Mouse (Mus musculus): ENCODE measurements around the gene Nol3.
"Not testable (repeated sequence)": the region's sequence is repeated elsewhere in the genome, so short reads cannot be mapped to it uniquely, and the experiment has no call there.

Gene Nol3

DNA sequence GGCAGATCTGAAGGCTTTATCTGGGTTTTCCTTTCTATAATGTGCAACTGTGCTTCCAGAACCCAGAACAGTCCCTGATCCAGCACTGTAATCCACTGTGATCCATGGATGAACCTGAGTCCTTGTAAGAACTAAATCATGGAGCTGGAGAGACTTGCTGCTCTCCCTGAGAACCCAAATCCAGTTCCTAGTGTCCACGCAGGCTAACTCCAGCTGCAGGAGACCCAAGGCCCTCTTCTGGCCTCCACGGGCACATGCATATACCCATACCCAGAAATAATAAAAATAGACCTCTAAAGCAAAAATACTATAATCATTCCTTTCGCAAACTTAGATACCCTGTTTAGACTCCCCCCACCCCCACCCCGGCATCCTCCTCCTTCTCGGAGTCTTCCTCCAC lies 12.3 kb downstream of the Nol3 start:
- in situ Hi-C loops (cut with MboI, MseI), result no loop called here

- in situ Hi-C loops (cut with MboI, MseI), result no loop called here
Measured at GRCm38 (mm10) chr8:105288958-105289732, 13.2 kb downstream of the Nol3 start.

- in situ Hi-C loops (cut with MboI, MseI), result no loop called here
Measured at GRCm38 (mm10) chr8:105289805-105290460, 14.0 kb downstream of the Nol3 start, which contains the start of gene 4931428F04Rik. TSS of gene 4931428F04Rik (minus strand) at chr8:105289864.

- in situ Hi-C loops (cut with MboI, MseI), result no loop called here
Measured at GRCm38 (mm10) chr8:105290554-105291314, 14.8 kb downstream of the Nol3 start.

DNA sequence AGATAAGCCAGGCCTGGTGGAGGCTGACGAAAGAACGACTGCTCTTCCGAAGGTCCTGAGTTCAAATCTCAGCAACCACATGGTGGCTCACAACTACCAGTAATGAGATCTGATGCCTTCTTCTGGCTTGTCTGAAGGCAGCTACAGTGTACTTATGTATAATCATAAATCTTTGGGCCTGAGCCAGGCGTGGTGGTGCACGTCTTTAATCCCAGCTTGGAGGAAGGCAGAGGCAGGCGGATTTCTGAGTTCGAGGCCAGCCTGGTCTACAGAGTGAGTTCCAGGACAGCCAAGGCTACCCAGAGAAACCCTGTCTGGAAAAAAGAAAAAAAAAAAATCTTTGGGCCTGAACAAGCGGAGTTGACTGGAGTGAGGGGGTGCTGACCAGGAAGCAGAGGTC lies 15.4 kb downstream of the Nol3 start:
- in situ Hi-C loops (cut with MboI, MseI), result not testable (repeated sequence)

- in situ Hi-C loops (cut with MboI, MseI), result not testable (repeated sequence)
Measured at GRCm38 (mm10) chr8:105291802-105292201, 15.9 kb downstream of the Nol3 start.

GRCm38 (mm10) chr8:105292471-105292870 lies 16.5 kb downstream of the Nol3 start:
- in situ Hi-C loops (cut with MboI, MseI), result no loop called here

DNA sequence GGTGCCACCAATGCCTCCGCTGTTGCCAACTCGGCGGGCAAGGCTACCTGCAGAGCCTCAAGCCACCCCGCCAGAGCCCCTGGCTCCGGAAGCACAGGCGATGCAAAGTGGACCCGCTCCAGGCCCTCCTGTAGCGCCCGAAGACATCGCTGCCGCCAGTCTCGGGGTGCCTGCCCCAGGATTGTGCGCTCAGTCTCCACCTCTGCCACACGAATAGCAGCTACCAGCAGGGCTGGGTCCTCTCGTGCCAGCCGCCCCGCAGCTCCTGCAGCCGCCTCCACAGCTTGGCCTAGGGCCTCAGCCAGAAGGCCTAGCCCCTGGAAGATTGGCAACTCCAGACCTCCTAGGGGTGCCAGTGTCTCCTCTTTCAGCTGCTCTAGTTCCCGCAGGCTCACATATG lies 17.5 kb downstream of the Nol3 start:
- in situ Hi-C loops (cut with MboI, MseI), result no loop called here

GRCm38 (mm10) chr8:105294776-105295175 lies 18.8 kb downstream of the Nol3 start:
- in situ Hi-C loops (cut with MboI, MseI), result no loop called here

DNA sequence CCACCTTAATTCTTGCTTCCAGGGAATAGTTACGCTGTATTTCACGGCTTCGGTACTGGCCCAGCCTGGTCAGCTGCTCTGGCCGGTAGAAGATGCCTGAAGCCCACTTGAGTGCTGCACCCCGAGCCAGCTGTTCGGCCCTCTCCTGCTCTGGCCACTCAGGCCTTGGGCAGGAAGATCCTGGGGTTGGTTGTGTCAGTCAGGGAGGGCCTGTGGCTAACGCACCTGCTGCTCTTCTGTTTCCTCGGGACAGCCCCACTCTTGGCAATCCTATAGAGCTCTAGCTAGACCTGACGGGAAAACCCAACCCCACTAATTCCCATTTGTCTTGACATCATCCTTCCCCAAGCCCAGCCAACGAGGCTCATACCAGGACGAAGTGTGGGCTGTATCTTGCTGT lies 19.3 kb downstream of the Nol3 start:
- in situ Hi-C loops (cut with MboI, MseI), result no loop called here

DNA sequence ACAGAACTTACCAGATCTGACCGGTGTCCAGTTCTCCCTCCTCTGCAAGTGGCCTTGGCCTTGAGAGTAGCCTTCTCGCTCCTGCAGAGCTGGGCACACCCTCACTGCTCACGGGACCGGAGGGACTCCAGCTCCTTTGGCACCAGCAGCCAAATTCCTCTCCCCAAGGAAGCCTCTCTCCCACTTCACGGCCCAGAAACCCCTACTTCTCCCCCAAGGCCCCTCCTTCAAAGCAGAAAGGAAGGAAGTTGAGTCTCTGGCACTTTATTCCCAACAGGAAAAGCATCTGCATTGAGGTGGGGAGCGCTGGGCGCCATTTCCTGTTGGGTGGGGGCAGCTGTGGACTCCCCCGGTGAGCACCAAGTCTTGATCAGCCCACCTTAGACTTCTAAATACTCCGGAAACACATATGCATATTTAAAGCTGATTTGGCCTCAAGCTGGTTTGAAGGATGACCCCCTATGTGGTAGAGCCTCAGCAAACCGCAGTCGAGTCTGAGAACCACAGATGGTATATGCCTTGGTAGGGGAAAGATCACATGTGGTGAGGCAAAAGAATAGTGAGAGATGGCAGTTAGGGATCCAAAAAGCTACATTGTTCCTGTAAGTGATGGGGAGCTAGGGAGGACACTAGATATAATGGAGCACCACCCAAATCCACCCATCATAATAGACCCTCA lies 20.1 kb downstream of the Nol3 start, which contains the start of gene Exoc3l:
Exoc3l (minus strand) TSS at position 207 of the 679 bp plus-strand sequence.
- in situ Hi-C loops (cut with MboI, MseI), result no loop called here

- in situ Hi-C loops (cut with MboI, MseI), result no loop called here
Measured at GRCm38 (mm10) chr8:105297511-105298192, 21.7 kb downstream of the Nol3 start, which contains the start of gene E2f4. TSS of gene E2f4 (plus strand) at chr8:105297663.

DNA sequence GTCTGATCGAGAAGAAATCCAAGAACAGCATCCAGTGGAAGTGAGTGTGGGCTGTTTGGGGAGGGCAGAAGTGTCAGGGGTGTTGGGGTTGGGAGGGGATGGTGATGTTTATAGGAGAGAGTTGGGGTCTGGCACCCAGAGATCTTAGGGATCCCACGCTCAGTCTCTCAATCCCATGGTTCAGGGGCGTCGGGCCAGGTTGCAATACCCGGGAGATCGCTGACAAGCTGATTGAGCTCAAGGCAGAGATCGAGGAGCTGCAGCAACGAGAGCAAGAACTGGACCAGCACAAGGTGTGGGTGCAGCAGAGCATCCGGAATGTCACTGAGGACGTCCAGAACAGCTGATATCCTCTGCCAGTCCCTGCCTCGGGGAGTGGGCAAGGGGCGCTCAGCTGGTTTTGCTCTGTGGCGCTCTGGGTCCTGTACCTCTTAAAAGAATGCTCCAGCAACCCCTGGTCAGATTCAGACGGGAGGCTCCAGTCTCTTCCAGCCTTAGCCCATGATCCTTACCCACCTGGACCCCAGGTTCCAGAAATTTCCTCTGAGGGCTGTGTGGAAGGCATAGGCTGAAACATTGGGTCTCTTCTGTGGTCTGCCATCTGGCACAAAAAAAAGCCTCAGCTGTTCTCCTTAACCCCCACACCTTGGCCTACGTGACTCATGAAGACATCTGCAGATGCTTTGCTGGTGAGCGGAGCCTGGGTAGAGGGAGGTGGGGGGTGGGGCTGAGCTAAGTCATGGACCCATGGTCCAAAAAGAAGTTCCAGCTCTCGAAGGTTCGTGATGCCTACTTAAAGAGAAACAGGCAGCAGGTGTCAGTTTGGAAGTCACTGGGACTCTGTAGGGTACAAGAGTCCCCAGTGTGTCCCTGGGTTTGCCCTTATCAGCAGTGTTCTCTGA lies 22.7 kb downstream of the Nol3 start:
- in situ Hi-C loops (cut with MboI, MseI), result no loop called here

DNA sequence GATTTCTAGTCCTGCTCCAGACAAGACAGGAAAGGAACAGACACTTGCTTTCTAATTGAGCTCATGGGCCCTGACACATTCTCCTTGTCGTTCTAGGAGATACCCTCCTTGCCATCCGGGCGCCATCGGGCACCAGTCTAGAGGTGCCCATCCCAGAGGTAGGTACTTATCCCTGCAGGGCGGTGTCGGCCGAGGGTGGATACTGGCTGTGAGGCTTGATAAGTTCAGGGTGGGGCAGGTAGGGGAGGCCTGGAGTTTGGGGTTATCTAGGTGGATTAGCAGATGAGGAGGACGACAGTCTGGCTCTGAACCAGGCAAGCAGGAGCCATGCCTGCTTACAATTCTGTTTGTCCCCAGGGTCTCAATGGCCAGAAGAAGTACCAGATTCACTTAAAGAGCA lies 24.0 kb downstream of the Nol3 start:
- in situ Hi-C loops (cut with MboI, MseI), result no loop called here

DNA sequence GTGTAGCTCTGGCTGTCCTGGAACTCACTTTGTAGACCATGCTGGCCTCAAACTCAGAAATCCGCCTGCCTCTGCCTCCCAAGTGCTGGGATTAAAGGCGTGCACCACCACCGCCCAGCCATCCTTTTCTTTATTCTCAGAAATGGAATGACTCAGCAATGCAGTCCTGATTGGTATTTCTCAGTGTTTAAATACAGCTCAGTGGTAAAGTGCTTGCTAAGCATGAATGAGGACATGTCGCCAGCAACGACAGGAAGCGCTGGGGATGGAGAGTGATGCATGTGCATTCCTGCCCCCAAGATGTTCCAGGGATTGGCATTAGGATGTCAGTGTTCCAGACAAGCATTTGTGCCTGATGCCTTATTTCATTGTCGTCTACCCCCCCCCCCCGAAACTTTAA lies 27.5 kb downstream of the Nol3 start:
- in situ Hi-C loops (cut with MboI, MseI), result no loop called here

DNA sequence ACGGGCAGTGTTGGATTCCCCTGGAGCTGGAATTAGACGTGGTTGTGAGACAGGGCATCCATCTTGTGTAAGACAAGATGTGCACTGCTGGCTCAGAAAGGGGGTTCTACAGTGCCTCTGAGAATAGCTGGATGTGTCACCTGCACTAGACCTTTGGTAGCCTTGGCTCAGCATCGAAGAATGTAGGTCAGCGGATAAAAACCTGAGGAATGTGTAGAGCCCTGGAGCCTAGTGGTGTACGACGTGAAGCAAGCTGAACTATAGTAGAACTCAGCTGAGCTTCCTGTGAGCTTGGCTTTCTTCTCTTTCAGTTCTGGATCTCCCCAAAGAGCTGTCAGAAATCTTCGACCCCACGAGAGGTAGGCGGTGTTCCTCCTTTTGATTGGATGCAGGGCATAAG lies 27.9 kb downstream of the Nol3 start:
- in situ Hi-C loops (cut with MboI, MseI), result no loop called here

GRCm38 (mm10) chr8:105304325-105305210 lies 28.6 kb downstream of the Nol3 start:
- in situ Hi-C loops (cut with MboI, MseI), result no loop called here

- in situ Hi-C loops (cut with MboI, MseI), result no loop called here
Measured at GRCm38 (mm10) chr8:105305211-105306145, 29.5 kb downstream of the Nol3 start, which contains the start of gene Elmo3. TSS of gene Elmo3 (plus strand) at chr8:105305601.
